Mouse (Mus musculus): ENCODE measurements around the gene Thbs4. TPM values are rescaled to one million over a fixed set of nuclear protein-coding genes. Genes with fewer than 3 reads are reported as not detected.

Thbs4 gene
- total and polyA plus RNA-seq, 2 experiments from 2014 or later: 13.4 to 15.3 TPM

GRCm38 (mm10) chr13:92774887-92775286, 19.7 kb downstream of the Thbs4 start:
- no peaks in the 10 kb centered on the region for H3K9me3 ChIP-seq (replicated peaks; ENCODE audit: control insufficient read depth, low read length)
- H3K27me3 ChIP-seq (ENCODE audit: control insufficient read depth, insufficient read depth, low read length): no peaks in the 10 kb centered on the region
- no peak overlapping the region for H3K9ac ChIP-seq (replicated peaks; ENCODE audit: low read depth, low read length)
- no peak overlapping the region for H3K4me3 ChIP-seq (ENCODE audit: low read depth, low read length)
- no peaks in the 10 kb centered on the region for H3K36me3 ChIP-seq (replicated peaks; ENCODE audit: control insufficient read depth, insufficient read depth, low read length)
- no peak for ATAC-seq (ENCODE audit: insufficient read depth, low read depth)
- TF ChIP-seq EP300 (IDR thresholded peaks at IDR 0.05; ENCODE audit: low read depth) (no peak), CTCF (IDR thresholded peaks at IDR 0.05; ENCODE audit: low read depth) (no peak)
- no peaks in the 10 kb centered on the region for H3K4me1 ChIP-seq (ENCODE audit: control insufficient read depth, insufficient read depth)
- no peak overlapping the region for H3K4me2 ChIP-seq (ENCODE audit: low read depth, low read length)
- H3K27ac ChIP-seq (ENCODE audit: low read depth): no peak overlapping the region
- 92% methylated on average over 9 of the region's 9 CpGs for WGBS
- no peak for DNase-seq (ENCODE audit: low spot score)

- ATAC-seq (ENCODE audit: insufficient read depth, low read depth): no peak
These were observed 22.1 kb downstream of the Thbs4 start for GRCm38 (mm10) chr13:92772500-92772899.

GRCm38 (mm10) chr13:92771566-92771965, 23.1 kb downstream of the Thbs4 start:
- ATAC-seq (ENCODE audit: insufficient read depth, low read depth) (no peak), DNase-seq (ENCODE audit: low spot score) (no peak)
- Histone ChIP-seq H3K27ac (ENCODE audit: low read depth) (no peak overlapping the region), H3K27me3 (ENCODE audit: control insufficient read depth, insufficient read depth, low read length) (no peaks in the 10 kb centered on the region), H3K4me1 (ENCODE audit: control insufficient read depth, insufficient read depth) (no peaks in the 10 kb centered on the region), H3K4me2 (ENCODE audit: low read depth, low read length) (no peak overlapping the region), H3K9ac (replicated peaks; ENCODE audit: low read depth, low read length) (no peak overlapping the region), H3K9me3 (replicated peaks; ENCODE audit: control insufficient read depth, low read length) (no peaks in the 10 kb centered on the region), H3K36me3 (replicated peaks; ENCODE audit: control insufficient read depth, insufficient read depth, low read length) (no peaks in the 10 kb centered on the region), H3K4me3 (ENCODE audit: low read depth, low read length) (no peak overlapping the region)
- WGBS: 78% methylated on average over 5 of the region's 5 CpGs
- TF ChIP-seq CTCF (IDR thresholded peaks at IDR 0.05; ENCODE audit: low read depth) (no peak), EP300 (IDR thresholded peaks at IDR 0.05; ENCODE audit: low read depth) (no peak)

More at GRCm38 (mm10) chr13:92772500-92772899, 22.1 kb downstream of the Thbs4 start:
- WGBS: 87% methylated on average over 8 of the region's 8 CpGs
- no peaks in the 10 kb centered on the region for H3K36me3 ChIP-seq (replicated peaks; ENCODE audit: control insufficient read depth, insufficient read depth, low read length)
- H3K27me3 ChIP-seq (ENCODE audit: control insufficient read depth, insufficient read depth, low read length): no peaks in the 10 kb centered on the region
- DNase-seq (ENCODE audit: low spot score): no peak
- no peak overlapping the region for H3K27ac ChIP-seq (ENCODE audit: low read depth)
- no peaks in the 10 kb centered on the region for H3K9me3 ChIP-seq (replicated peaks; ENCODE audit: control insufficient read depth, low read length)
- H3K4me1 ChIP-seq (ENCODE audit: control insufficient read depth, insufficient read depth): no peaks in the 10 kb centered on the region
- no peak overlapping the region for H3K9ac ChIP-seq (replicated peaks; ENCODE audit: low read depth, low read length)
- TF ChIP-seq CTCF (IDR thresholded peaks at IDR 0.05; ENCODE audit: low read depth) (no peak), EP300 (IDR thresholded peaks at IDR 0.05; ENCODE audit: low read depth) (no peak)
- no peak overlapping the region for H3K4me3 ChIP-seq (ENCODE audit: low read depth, low read length)
- no peak overlapping the region for H3K4me2 ChIP-seq (ENCODE audit: low read depth, low read length)

- no peaks in the 10 kb centered on the region for H3K4me1 ChIP-seq (ENCODE audit: control insufficient read depth, insufficient read depth)
- 73% methylated on average over 6 of the region's 6 CpGs for WGBS
- ATAC-seq (ENCODE audit: insufficient read depth, low read depth): no peak
- H3K27ac ChIP-seq (ENCODE audit: low read depth): no peak overlapping the region
- no peaks in the 10 kb centered on the region for H3K36me3 ChIP-seq (replicated peaks; ENCODE audit: control insufficient read depth, insufficient read depth, low read length)
- H3K4me2 ChIP-seq (ENCODE audit: low read depth, low read length): no peak overlapping the region
- no peak overlapping the region for H3K4me3 ChIP-seq (ENCODE audit: low read depth, low read length)
- DNase-seq (ENCODE audit: low spot score): no peak
- no peak for TF ChIP-seq CTCF (IDR thresholded peaks at IDR 0.05; ENCODE audit: low read depth)
- no peak for TF ChIP-seq EP300 (IDR thresholded peaks at IDR 0.05; ENCODE audit: low read depth)
- no peaks in the 10 kb centered on the region for H3K9me3 ChIP-seq (replicated peaks; ENCODE audit: control insufficient read depth, low read length)
- no peaks in the 10 kb centered on the region for H3K27me3 ChIP-seq (ENCODE audit: control insufficient read depth, insufficient read depth, low read length)
- H3K9ac ChIP-seq (replicated peaks; ENCODE audit: low read depth, low read length): no peak overlapping the region
These were observed 29.0 kb downstream of the Thbs4 start for GRCm38 (mm10) chr13:92765454-92766242.

GRCm38 (mm10) chr13:92762322-92762721, 32.3 kb downstream of the Thbs4 start:
- Histone ChIP-seq H3K27ac (ENCODE audit: low read depth) (no peak overlapping the region), H3K36me3 (replicated peaks; ENCODE audit: control insufficient read depth, insufficient read depth, low read length) (no peaks in the 10 kb centered on the region), H3K4me1 (ENCODE audit: control insufficient read depth, insufficient read depth) (peaks cover 17% of the 10 kb centered on the region), H3K4me2 (ENCODE audit: low read depth, low read length) (no peak overlapping the region), H3K4me3 (ENCODE audit: low read depth, low read length) (no peak overlapping the region), H3K9me3 (replicated peaks; ENCODE audit: control insufficient read depth, low read length) (no peaks in the 10 kb centered on the region), H3K9ac (replicated peaks; ENCODE audit: low read depth, low read length) (no peak overlapping the region), H3K27me3 (ENCODE audit: control insufficient read depth, insufficient read depth, low read length) (no peaks in the 10 kb centered on the region)
- TF ChIP-seq EP300 (IDR thresholded peaks at IDR 0.05; ENCODE audit: low read depth) (no peak), CTCF (IDR thresholded peaks at IDR 0.05; ENCODE audit: low read depth) (no peak)
- ATAC-seq (ENCODE audit: insufficient read depth, low read depth): no peak
- DNase-seq (ENCODE audit: low spot score): no peak
- WGBS: 63% methylated on average over 1 of the region's 1 CpGs

- no peak for DNase-seq (ENCODE audit: low spot score)
- Histone ChIP-seq H3K27ac (ENCODE audit: low read depth) (no peak overlapping the region), H3K4me2 (ENCODE audit: low read depth, low read length) (no peak overlapping the region), H3K9ac (replicated peaks; ENCODE audit: low read depth, low read length) (no peak overlapping the region), H3K36me3 (replicated peaks; ENCODE audit: control insufficient read depth, insufficient read depth, low read length) (no peaks in the 10 kb centered on the region), H3K9me3 (replicated peaks; ENCODE audit: control insufficient read depth, low read length) (no peaks in the 10 kb centered on the region), H3K27me3 (ENCODE audit: control insufficient read depth, insufficient read depth, low read length) (no peaks in the 10 kb centered on the region), H3K4me3 (ENCODE audit: low read depth, low read length) (no peak overlapping the region), H3K4me1 (ENCODE audit: control insufficient read depth, insufficient read depth) (peaks cover 17% of the 10 kb centered on the region)
- TF ChIP-seq EP300 (IDR thresholded peaks at IDR 0.05; ENCODE audit: low read depth): no peak
- TF ChIP-seq CTCF (IDR thresholded peaks at IDR 0.05; ENCODE audit: low read depth): no peak
- 92% methylated on average over 6 of the region's 6 CpGs for WGBS
- no peak for ATAC-seq (ENCODE audit: insufficient read depth, low read depth)
These were observed 34.1 kb downstream of the Thbs4 start for GRCm38 (mm10) chr13:92760519-92760918.
